Mouse (Mus musculus): Measurements from ENCODE around the gene Slc5a4b.
"Not testable (repeated sequence)": the region's sequence is repeated elsewhere in the genome, so short reads cannot be mapped to it uniquely, and the experiment has no call there.

Gene Slc5a4b

GRCm38 (mm10) chr10:76110861-76111260 lies at the start of gene Slc5a4b:
Gene Slc5a4b, minus strand, starts transcription at chr10:76110961.
- DNase-seq = no peak

DNA sequence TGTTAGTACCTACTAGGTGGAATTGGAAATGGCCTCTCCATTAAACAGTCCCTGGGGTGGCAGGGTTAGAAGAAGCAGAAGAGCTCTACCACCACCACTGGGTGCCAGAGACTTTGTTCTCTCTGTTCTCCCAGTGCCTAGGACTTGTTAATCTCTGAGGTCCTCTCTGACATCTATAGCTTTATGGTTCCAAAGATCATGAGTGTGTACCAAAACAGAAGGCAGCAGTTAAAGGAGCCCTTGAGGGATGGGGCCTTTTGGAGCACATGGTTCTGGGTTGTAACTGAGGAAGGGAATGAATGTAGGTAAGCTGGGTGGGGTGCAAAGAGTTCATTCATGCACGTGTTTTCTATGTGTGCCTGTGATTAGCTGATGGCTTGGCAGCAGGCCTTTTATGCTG lies 47.2 kb upstream of the Slc5a4b start:
- DNase-seq = no peak

DNA sequence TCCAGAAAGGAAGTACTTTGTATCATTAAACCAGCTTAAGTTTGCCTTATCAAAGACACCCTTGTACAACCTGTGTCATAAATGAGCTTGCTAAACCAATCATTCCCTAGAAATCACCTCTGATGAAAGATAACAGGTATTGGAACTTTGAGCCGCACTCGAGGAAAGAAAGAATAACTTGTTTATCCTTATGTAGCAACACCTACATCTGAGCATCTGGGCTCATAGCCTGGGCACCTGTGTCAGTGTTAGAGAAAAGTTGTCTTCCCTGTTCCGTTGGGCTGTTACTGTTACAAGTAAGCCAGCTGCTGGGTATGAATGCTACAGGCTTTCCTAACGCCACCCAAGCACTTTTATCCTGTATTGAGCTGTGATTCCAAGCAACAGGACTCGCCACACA lies 46.8 kb upstream of the Slc5a4b start:
- DNase-seq = no peak

DNA sequence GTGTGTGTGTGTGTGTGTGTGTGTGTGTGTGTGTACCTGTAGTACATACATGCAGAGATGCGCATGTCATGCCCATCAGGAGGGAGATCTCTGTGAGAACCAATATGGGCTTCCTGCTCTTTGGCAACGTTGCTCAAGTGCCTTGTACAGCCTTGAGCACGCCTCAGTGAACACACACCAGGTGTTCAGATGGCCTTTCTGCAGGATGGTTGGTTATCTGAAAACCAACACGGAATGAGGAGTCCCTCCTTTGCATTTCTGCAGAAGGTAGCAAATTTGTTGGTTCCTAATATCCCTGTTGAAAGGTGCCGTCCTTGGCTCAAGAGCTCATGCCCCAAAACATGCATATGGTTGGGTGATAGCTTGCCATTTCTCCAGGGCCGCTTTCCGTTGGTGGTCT lies 45.1 kb upstream of the Slc5a4b start:
- DNase-seq = no peak

GRCm38 (mm10) chr10:76147278-76147677 lies 36.5 kb upstream of the Slc5a4b start, which contains the start of gene Slc5a4a:
Gene Slc5a4a, plus strand, starts transcription at chr10:76147451.
- DNase-seq = no peak

DNA sequence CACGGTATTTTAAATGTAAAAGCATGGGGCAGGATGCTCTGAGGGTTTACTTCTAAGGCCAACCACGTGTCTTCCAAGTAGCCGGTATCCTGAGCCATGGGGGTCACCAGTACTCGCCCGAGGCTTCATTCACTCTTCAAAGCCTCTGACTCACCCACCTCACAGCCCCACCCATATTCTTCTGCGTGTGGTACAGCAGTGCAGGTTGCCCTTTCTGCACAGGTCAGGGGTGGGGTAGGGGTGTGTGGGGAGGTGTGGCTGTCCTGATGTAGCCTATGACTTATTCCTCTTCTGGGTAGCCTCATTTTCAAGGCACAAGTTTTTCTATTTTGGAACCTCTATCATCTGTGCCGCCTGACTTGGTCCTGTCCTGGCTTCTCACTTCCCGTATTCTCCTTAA lies 36.1 kb upstream of the Slc5a4b start:
- no peak for DNase-seq

DNA sequence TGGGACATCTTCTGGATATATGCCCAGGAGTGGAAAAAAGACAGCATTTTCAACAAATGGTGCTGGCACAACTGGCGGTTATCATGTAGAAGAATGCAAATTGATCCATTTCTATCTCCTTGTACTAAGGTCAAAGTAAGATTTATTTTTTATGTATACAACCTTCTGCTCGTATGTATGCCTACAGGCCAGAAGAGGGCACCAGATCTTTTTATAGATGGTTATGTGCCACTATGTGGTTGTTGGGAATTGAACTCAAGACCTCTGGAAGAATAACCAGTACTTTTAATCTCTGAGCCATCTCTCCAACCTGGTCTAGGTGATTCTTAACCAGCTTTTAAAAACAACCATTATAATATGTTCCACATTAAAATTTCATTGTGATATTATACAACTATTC lies 25.6 kb upstream of the Slc5a4b start:
- DNase-seq = no peak

GRCm38 (mm10) chr10:76132506-76132905 lies 21.7 kb upstream of the Slc5a4b start:
- no peak for DNase-seq

DNA sequence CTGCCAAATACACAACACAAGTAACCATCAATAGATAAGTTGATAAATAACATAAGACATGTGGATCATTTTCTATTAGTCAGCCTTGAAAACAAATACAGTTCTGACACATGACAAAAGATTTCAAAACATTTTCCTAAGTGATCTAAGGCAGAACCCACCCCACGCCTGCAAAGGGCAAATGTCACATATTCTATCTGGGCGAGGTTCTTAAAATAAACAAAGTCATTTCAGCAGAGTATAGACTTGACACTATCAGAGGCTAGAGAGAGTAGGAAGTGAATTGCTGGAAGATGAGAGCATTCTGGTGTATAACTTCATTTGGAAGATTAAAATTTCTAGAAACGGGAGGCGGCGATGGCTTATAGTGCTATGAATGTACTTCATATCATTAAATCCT lies 10.7 kb upstream of the Slc5a4b start:
- DNase-seq = no peak

DNA sequence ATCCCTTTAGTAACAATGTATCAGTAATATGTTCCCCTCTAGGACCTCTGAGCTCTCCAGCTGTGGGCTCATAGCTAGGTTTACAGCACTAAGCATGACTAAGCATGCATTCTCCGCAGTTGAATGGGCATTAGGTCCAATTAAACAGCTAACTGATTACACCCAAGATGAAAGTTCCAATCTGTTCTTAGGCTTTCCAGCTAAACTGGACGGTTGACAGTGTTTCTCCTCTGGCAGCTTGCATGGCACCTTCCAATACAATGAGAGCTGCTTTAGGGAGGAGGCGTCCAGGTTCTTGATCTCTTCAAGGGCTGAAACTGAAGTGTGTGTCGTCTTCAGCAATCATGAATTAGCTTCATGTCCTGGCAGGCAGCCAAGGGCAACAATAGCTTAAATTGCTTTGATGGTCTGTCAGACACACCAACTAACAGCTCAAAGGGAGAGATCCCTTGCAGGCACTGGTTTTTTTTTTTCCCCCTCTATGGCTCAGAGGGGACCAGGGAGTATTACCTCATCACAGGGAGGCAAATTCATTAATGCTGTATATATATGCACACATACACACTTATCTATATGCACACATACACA lies 9.5 kb upstream of the Slc5a4b start:
- no peak for DNase-seq

DNA sequence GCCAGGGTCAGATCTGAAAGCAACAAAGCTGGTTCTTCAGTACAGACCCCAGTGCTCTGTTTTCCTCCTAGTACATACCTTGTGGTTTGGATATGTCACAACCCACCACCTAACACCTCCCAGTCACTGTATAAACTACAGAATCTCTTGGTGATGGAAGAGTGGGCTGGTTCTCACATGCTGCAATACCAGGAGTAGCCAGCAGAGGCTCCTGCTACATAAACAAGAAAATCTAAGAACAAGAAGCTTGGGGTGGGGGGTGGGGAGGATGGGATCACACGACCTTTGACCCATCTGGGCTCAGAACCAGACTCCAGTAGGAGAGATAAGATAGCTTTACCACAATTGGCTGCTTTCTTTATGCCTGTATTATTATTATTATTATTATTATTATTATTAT lies 8.0 kb upstream of the Slc5a4b start:
- peak; percentile 75 for DNase-seq

DNA sequence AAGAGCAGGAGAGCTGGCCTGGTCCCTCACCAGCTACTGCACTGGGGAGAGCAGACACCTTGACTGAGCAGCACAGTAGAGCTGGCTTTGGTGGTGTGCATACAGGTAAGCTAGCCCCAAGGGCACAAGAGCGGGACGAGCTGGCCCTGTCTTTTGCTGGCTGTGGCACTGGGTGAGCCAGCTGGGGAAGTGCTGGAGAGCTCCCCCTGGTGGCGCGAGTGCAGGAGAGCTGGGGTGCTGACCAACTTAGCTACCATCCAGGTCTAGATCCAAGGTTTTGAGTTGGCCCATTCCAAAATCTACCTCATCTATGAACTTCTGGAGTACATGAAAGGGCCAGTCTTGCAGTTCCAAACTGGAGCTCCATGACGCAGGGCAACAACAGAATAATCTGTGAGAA lies 7.2 kb upstream of the Slc5a4b start:
- DNase-seq = peak; percentile 85

DNA sequence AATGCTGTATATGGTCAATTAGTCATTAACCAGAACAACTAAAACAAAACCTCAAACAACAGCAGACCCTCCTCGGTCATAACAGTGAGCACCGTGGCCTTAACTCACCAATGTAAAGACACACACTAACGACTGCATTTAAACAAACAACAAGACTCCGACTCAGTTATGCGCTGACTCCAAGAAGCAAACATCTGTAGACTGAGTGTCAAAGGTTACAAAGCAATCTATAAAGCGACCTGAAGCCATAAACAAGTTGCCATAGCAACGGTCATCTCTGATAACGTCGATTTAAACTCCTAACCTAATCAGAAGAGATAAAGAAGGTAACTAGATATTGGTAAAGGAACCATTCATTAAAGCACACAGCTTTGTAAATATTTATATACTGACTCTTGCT lies 13.4 kb downstream of the Slc5a4b start:
- DNase-seq = no peak

GRCm38 (mm10) chr10:76096580-76096979 lies 14.2 kb downstream of the Slc5a4b start:
- no peak for DNase-seq

DNA sequence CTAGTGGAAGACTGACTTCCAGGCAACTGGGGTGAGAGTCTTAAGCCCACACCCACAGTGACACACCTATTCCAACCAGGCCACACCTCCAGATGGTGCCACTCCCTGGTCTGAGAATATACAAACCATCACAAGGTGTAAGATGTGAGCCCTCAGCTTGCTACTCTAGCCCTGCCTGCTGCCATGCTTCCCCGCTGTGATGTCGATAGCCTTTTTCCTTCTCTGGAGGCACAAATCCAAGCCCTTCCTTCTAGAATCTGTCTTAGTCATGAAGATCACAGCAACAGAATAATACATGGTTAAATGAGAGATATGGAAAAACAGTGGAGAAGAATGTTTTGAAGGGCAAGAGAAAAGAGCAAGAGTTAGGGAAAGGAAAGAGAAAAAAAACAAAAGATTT lies 33.8 kb downstream of the Slc5a4b start:
- not testable (repeated sequence) for DNase-seq

DNA sequence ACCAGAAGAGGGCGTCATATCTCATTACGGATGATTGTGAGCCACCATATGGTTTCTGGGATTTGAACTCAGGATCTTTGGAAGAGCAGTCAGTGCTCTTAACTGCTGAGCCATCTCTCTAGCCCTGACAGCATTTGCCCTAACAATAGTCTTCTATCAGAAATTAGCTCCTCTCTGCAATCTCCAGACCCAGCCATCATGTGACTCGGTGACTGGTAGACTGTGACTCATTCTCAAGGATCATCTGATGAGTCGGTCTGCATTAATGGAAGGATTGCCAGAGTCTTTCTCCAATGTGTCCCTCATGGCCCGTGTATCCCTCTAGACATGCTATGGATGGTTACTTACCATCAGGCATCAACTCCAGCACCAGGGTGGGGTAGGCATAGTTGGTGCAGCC lies 38.7 kb downstream of the Slc5a4b start:
- not testable (repeated sequence) for DNase-seq

DNA sequence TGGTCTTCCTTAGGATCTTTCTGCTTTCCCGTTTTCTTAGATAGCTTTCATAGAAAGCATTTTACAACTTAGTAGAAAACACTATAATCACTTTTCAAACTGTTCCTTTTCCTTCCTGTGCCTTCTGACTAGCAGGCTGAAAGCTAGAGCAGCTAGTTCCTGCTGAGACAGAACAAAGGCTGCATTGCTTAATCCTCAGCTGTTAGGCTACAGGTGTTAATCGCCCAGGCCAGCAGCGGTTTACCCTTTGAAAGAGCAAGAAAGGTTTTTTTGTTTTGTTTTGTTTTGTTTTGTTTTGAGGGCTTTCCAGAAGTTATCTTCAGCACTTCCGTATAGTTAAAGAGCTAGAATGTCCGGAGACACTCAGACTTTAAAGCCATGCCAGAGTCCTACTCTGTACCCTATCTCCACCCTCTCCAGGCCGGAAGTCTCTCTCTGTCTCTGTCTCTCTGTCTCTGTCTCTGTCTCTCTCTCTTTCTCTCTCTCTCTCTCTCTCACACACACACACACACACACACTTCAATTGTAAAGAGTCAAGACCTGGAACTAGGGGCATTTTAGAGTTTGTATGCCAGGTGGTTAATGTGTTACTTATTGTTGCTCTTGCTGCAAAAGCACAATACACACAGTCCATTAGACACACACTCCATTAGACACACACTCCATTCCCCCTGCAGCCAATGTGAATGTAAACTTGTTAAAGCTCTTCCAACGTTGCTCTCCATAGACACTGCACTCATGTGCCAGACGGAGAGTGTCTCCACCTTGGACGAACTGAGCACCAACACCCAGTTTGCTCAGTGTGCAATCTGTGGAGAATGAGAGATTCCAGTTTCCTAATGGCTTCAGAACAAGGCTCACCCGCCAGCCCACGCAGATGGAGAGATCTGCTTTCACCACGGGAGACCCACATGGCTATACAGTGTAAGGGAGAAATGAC lies 42.8 kb downstream of the Slc5a4b start:
- DNase-seq = no peak

DNA sequence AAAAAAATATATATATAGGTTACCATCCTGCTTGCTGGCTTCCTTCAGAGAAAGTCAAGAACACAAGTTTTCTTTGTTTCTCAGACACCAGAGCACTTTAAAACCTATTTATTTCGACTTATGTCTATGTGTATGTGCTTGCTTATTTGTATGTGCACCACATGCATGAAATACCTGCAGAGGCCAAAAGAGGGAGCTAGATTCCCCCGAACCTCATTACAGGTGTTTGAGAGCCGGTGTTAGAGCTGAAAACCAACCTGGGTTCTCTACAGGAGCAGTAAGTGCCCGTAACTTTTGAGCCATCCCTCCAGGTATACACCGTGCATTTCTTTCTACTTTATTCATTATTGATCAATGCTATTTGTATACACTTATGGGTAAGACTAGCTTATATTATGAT lies 48.3 kb downstream of the Slc5a4b start:
- DNase-seq = no peak

- no peak for DNase-seq
Measured at GRCm38 (mm10) chr10:76051860-76052259, 58.9 kb downstream of the Slc5a4b start.

- no peak for DNase-seq
Measured at GRCm38 (mm10) chr10:76048967-76049366, 61.8 kb downstream of the Slc5a4b start.

GRCm38 (mm10) chr10:76047182-76047869 lies 63.4 kb downstream of the Slc5a4b start:
- no peak for DNase-seq

DNA sequence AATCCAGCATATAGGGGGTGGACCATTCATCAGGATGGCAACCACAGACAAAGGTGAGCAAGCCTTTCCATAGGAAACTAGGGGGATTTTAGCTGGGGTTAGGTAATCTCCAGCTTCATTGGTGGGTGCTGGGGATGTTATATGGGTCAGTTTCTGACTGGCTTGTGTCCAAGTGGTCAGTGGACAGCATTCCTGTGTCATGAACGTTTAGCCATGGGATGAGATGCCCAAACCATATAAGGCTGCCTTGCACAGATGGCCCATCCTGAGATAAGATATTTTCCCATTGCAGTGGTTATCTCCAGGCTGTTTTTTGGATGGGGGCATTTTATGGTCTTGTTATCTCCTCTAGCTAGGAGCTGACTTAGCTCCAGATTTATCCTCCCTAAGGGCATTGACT lies 64.0 kb downstream of the Slc5a4b start:
- no peak for DNase-seq

DNA sequence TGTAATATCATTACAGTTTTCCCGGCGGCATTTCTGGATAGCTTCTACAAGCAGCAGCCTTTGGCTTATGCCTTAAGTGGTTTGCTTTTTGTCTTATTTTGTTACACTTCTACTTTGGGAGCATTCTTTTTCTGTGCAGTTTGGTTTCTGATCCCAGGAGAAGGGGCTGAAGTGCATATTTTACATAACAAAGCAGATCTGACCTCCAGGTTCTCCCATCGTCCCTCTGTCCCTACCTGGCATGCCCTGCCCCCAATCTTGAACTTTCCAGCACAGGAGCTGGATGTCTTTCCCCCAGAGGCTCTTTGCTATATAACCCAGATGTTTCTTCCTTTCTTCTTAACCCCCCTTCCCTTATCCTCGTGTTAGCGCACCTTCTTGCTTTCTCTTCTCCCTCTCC lies 65.4 kb downstream of the Slc5a4b start:
- DNase-seq = no peak

GRCm38 (mm10) chr10:76036962-76037361 lies 73.8 kb downstream of the Slc5a4b start:
- DNase-seq = no peak

Data from thymus, postnatal 4 days (tissue).